Mouse (Mus musculus) urinary bladder, postnatal 36 days (tissue): ENCODE data around the gene Shld1.

Experiments used
- DNase-seq, 2 experiments: peaks; one replicate each; pipeline ENCODE4 v3.0.0; 2022; ENCODE audit warnings: low spot score in 2 of 2, mixed read lengths in 1 of 2

Shld1 gene

GRCm38 (mm10) chr2:132794204-132794586, 107.5 kb downstream of the Shld1 start:
- DNase-seq: no peak
